Mouse (Mus musculus) forebrain, embryonic 15.5 days (tissue): ENCODE data around the gene Camkk1. TPM values are rescaled to one million over a fixed set of nuclear protein-coding genes. Genes with fewer than 3 reads are reported as not detected.

Source experiments
- ATAC-seq: fragments of 200-750 bp; cut with Nextera tagmentation; replicated peaks from 2 replicates; pipeline ENCODE4 v1.8.0; 2017; ENCODE audit warnings: mild to moderate bottlenecking, moderate TSS enrichment, moderate library complexity
- H3K27ac ChIP-seq: fragments of 300-500 bp; sonication (generic); replicated peaks from 2 replicates; pipeline ENCODE4 v1.5.1; 2015; ENCODE audit warnings: mild to moderate bottlenecking, inconsistent platforms
- H3K27me3 ChIP-seq: fragments of 300-500 bp; sonication (generic); 2 replicates; pipeline ENCODE4 v1.6.1; 2015; ENCODE audit warnings: inconsistent platforms
- H3K36me3 ChIP-seq: fragments of 300-500 bp; sonication (generic); 2 replicates; pipeline ENCODE4 v1.6.1; 2015; ENCODE audit warnings: mild to moderate bottlenecking, inconsistent platforms
- H3K4me1 ChIP-seq: fragments of 300-500 bp; sonication (generic); 2 replicates; pipeline ENCODE4 v1.6.1; 2015; ENCODE audit warnings: inconsistent platforms
- H3K4me2 ChIP-seq: fragments of 300-500 bp; sonication (generic); replicated peaks from 2 replicates; pipeline ENCODE4 v1.6.1; 2015; ENCODE audit warnings: mild to moderate bottlenecking, inconsistent platforms
- H3K4me3 ChIP-seq: fragments of 300-500 bp; sonication (generic); 2 replicates; pipeline ENCODE4 v1.5.1; 2015; ENCODE audit warnings: mild to moderate bottlenecking, inconsistent platforms
- H3K9ac ChIP-seq: fragments of 300-500 bp; sonication (generic); replicated peaks from 2 replicates; pipeline ENCODE4 v1.6.1; 2015; ENCODE audit warnings: mild to moderate bottlenecking, inconsistent platforms
- H3K9me3 ChIP-seq: fragments of 300-500 bp; sonication (generic); 2 replicates; pipeline ENCODE4 v1.6.1; 2016; ENCODE audit warnings: inconsistent platforms
- WGBS: fragments of 180-500 bp; shearing (Covaris S2); methylation state at CpG from one replicate; pipeline ENCODE4 v1.1.7; 2015; ENCODE audit warnings: mixed read lengths; 5-methylcytosine and 5-hydroxymethylcytosine counted together
- polyA plus RNA-seq: library from polyadenylated mRNA; unstranded; fragments of >200 nt; fragmentation: Nextera tagmentation; extraction: Ambion mirVana; gene quantifications from 2 replicates; pipeline ENCODE4 v1.2.1, GENCODE M21; 2015

Camkk1 gene
- polyA plus RNA-seq, 1 experiment from 2014 or later = 19.6 TPM

DNA sequence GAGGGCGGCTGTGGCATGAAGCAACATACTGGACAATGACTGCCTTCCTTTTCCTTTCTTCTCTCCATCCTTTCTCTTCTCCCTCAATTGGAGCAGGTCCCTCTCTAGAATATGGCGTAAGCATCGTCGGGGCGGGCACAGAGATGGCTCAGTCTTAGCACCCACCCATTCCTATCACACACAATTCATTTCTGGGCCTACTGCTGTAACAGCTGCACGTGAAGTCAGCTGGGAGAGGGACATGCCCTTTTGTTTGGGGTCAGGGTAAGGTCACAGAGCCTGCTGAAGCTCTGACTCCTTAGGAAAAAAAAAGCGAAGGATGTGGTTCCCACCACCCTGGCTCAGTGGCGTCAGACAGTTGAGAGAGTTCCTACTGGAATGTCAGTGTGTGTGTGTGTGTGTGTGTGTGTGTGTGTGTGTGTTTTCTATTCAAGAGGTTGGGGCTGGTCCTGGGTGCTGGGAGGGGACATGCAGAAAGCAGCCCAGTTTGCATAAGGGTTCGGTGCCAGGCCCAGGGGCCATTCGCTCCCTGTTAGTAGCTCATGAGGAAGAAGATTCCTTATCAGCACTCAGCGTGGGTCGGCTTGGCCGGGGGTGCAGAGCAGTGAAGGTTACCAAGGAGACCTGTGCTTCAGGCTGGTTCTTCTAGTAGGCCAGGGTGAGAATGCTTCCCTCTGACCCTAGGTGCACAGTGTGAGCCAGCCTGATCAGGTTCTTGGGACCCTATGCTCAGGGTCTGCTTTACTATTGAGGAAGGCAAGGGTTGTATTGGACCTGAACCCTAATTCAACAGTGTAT, 21.1 kb upstream of the Camkk1 start:
- Histone ChIP-seq H3K4me3 (no peak overlapping the region), H3K9me3 (no peaks in the 10 kb centered on the region)
- 79% methylated on average over 13 of the region's 13 CpGs for WGBS

DNA sequence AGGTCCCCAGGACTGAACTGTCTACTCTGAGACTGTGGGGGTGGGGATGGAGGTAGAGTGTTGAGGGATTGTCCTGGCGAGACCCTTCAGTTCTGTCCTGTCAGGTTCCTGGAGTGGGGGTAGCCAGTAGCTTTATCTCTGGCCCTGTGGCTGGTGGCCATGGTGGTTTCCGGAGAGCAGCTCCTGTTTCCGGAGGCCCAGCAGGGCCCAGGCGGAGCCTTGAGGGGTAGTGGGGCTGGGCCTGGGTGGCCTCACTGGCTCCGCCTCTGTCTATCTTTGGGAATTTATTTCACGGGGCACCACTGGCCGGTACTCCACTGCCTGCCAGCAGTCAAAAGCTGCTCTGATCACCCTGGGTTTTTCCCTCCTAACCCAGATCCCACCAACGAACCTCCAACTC, 20.0 kb upstream of the Camkk1 start, which contains the start of gene P2rx1:
Gene P2rx1 (plus strand): TSS at position 333 of the 400 bp plus-strand sequence.
- WGBS = 57% methylated on average over 8 of the region's 8 CpGs
- no peak within 1 kb of the TSS for H3K4me3 ChIP-seq
- H3K4me1 ChIP-seq = no peaks in the 10 kb centered on the region
- no peaks in the 10 kb centered on the region for H3K9me3 ChIP-seq
- no peaks in the 10 kb centered on the region for H3K27me3 ChIP-seq
- no peak within 1 kb of the TSS for H3K27ac ChIP-seq
- no peak within 1 kb of the TSS for H3K4me2 ChIP-seq
- no peaks in the 10 kb centered on the region for H3K36me3 ChIP-seq
- no peak within 1 kb of the TSS for H3K9ac ChIP-seq
- no peak for ATAC-seq

More for the DNA sequence above, 21.1 kb upstream of the Camkk1 start:
- H3K4me1 ChIP-seq = no peaks in the 10 kb centered on the region
- H3K27me3 ChIP-seq = no peaks in the 10 kb centered on the region
- no peaks in the 10 kb centered on the region for H3K36me3 ChIP-seq
- ATAC-seq = no peak
- H3K27ac ChIP-seq = no peak overlapping the region
- H3K9ac ChIP-seq = no peak overlapping the region
- no peak overlapping the region for H3K4me2 ChIP-seq

DNA sequence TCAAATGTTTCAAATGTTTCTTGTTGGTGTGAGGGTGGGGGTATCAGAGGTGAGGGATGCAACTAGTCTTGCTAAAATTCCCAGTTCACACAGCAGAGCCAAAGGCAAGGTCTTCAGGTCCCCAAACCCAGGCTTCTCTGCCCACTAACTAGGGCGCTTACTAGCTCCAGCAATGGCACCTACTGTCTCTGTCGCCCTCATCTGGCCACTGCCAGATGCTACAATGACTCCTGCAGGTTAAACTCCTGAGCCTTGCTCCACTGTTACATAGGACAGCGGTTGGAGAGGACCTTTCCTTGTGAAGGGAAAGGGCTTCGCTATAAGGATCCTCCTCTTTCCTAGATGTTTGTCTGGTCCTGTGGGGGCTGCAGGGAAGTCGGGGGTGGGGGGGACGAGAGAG, 17.8 kb upstream of the Camkk1 start:
- Histone ChIP-seq H3K4me1 (no peaks in the 10 kb centered on the region), H3K27me3 (no peaks in the 10 kb centered on the region), H3K4me3 (no peak overlapping the region), H3K4me2 (no peak overlapping the region), H3K36me3 (no peaks in the 10 kb centered on the region), H3K9me3 (no peaks in the 10 kb centered on the region), H3K9ac (no peak overlapping the region), H3K27ac (no peak overlapping the region)
- ATAC-seq = no peak
- WGBS = 13% methylated on average over 6 of the region's 6 CpGs

DNA sequence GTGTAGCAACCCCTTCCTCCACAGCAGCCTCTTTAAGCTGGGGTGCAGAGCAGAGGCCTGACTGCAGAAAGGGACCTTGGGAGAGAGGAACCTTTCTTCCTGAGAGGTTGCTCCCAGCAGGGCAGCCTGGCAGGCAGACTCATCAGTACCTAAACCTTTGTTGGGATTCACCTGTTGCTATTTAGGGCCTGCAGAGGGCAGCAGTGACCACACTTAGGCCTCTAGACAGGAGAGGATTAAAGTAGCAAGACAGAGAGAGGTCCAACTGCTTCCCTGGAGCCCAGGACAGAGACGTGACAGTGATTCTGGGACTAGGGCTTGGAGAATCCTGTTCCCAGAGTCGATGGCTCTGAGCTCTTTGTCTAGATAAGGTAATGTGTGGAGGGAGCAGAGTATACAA, 12.4 kb upstream of the Camkk1 start:
- ATAC-seq = no peak
- H3K9me3 ChIP-seq = no peaks in the 10 kb centered on the region
- no peaks in the 10 kb centered on the region for H3K4me1 ChIP-seq
- no peaks in the 10 kb centered on the region for H3K27me3 ChIP-seq
- H3K9ac ChIP-seq = no peak overlapping the region
- no peak overlapping the region for H3K4me3 ChIP-seq
- H3K36me3 ChIP-seq = no peaks in the 10 kb centered on the region
- H3K27ac ChIP-seq = no peak overlapping the region
- WGBS = 3% methylated on average over 2 of the region's 2 CpGs
- no peak overlapping the region for H3K4me2 ChIP-seq

DNA sequence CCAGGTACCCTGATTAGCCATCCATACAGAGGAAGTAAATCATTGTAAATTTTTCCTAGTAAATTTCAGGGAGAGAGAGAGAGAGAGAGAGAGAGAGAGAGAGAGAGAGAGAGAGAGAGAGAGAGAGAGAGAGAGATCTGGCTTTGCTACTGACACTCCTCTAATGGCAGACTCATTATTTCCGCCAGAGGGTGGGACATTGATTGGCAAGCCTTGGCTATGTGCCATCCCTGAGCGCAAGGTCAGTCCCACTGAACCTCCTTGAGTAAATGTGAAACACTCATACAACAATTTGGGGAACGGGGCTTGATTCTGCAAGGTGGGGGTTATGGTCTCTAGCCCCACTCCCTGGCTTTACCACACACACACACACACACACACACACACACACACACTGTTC, 11.7 kb upstream of the Camkk1 start:
- no peaks in the 10 kb centered on the region for H3K4me1 ChIP-seq
- H3K27me3 ChIP-seq = no peaks in the 10 kb centered on the region
- WGBS = 16% methylated on average over 3 of the region's 3 CpGs
- H3K9ac ChIP-seq = no peak overlapping the region
- no peak for ATAC-seq
- H3K36me3 ChIP-seq = no peaks in the 10 kb centered on the region
- H3K27ac ChIP-seq = no peak overlapping the region
- H3K4me2 ChIP-seq = no peak overlapping the region
- no peak overlapping the region for H3K4me3 ChIP-seq
- no peaks in the 10 kb centered on the region for H3K9me3 ChIP-seq

DNA sequence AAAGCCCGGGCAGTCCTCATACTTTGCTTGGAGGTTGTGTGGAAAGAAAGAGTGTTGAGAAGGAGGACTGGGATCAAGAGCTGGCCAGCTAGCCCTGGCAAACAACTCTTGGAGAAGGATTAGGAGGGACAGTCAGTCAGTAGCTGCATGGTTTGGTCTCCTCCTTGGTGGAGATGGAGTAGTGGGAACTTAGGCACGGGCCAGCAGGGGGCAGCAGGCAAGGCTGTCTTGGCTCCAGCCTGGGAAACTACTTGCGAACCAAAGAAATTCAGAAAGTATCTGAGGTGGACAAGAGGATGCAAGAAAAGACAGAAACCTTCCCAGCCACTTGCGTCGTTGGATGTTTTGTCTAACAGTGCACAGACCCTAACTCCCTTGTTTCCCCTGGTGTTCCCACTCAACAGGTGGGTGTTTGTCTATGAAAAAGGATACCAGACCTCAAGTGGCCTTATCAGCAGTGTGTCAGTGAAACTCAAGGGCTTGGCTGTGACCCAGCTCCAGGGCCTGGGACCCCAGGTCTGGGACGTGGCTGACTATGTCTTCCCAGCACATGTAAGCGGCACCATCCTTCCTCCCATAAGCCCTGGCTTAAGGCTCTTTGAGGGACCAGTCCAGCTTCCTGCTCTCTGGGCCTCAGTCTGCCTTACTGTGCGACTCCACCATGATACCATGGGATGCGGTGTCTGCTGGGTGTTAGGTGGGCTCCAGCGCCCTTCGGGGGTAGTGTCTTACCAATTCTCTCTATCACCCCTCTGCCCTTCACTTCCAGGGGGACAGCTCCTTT, 10.9 kb upstream of the Camkk1 start:
- H3K27ac ChIP-seq = no peak overlapping the region
- no peak for ATAC-seq
- H3K36me3 ChIP-seq = no peaks in the 10 kb centered on the region
- no peak overlapping the region for H3K4me3 ChIP-seq
- no peak overlapping the region for H3K9ac ChIP-seq
- no peaks in the 10 kb centered on the region for H3K27me3 ChIP-seq
- H3K4me1 ChIP-seq = no peaks in the 10 kb centered on the region
- H3K9me3 ChIP-seq = no peaks in the 10 kb centered on the region
- no peak overlapping the region for H3K4me2 ChIP-seq
- WGBS = 65% methylated on average over 11 of the region's 11 CpGs

DNA sequence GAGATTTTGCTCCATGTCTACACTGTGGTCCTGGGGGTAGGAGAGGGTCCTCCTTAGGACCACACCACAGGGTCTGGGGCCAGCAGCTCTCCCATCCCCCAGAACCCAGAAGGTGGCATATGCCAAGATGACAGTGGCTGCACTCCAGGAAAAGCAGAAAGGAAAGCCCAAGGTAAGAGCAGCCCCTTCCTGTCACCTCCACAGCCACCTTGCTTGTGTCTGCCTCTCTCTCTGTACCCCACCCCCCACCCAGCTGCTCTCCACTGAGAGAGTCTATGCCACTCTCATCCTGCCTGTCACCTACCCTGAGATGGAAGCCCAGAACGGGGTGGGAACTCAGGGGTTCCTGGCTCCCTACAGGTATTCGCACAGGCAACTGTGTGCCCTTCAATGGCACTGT, 10.0 kb upstream of the Camkk1 start:
- no peak overlapping the region for H3K9ac ChIP-seq
- H3K36me3 ChIP-seq = no peaks in the 10 kb centered on the region
- H3K4me2 ChIP-seq = no peak overlapping the region
- H3K27me3 ChIP-seq = no peaks in the 10 kb centered on the region
- no peaks in the 10 kb centered on the region for H3K4me1 ChIP-seq
- H3K27ac ChIP-seq = no peak overlapping the region
- WGBS = 65% methylated on average over 2 of the region's 2 CpGs
- no peak for ATAC-seq
- no peaks in the 10 kb centered on the region for H3K9me3 ChIP-seq
- no peak overlapping the region for H3K4me3 ChIP-seq

DNA sequence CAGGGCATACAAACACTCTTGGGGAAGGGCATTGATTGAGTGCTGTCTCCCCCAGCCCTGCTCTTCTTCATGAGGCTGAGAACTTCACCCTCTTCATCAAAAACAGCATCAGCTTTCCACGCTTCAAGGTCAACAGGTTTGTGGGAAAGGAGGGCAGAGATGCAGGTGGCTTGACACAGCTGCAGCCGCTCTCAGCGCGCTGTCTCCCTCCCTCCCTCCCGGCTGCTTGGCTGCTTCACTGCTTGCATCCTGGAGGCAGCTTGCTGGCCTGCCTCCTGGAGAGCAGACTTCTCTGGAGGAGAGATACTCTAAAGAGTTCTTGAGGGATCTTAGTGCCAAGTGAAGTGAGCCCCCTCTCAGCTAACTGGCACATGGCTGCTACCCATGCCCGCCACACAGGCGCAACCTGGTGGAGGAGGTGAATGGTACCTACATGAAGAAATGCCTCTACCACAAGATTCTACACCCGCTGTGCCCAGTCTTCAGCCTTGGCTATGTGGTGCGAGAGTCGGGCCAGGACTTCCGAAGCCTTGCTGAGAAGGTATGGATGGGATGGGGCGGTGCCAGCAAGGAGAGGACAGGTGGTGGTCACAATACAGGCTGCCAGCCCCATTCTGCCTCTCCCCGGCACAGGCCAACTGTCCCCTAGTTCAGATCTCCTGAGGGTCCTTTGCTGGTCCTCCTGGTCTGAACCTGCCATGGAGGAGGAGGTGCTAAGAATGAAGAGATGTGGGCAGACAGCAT, 9.1 kb upstream of the Camkk1 start:
- no peaks in the 10 kb centered on the region for H3K27me3 ChIP-seq
- no peak overlapping the region for H3K4me2 ChIP-seq
- H3K9me3 ChIP-seq = no peaks in the 10 kb centered on the region
- H3K4me1 ChIP-seq = no peaks in the 10 kb centered on the region
- H3K9ac ChIP-seq = no peak overlapping the region
- ATAC-seq = no peak; the same call in 1 of the 2 replicates
- no peaks in the 10 kb centered on the region for H3K36me3 ChIP-seq
- no peak overlapping the region for H3K27ac ChIP-seq
- WGBS = 62% methylated on average over 13 of the region's 13 CpGs
- no peak overlapping the region for H3K4me3 ChIP-seq

DNA sequence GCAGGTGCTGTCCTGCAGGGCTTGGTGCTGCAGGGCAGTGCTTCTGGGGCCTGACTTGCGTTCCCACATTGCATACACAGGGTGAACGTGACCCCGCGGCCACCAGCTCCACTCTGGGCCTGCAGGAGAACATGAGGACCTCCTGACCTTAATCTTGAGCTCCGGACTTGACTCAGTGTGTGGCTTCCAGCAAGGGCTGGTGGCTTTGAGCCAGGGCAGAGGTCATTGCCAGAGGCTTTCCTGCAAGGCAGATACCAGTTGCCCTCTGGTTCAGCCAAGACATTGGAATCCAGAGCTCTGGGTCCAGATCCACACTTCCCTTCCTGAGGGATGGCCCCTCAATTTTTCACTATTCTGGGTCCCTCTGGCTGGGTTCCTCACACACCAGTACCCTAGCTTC, 4.8 kb upstream of the Camkk1 start:
- no peak overlapping the region for H3K4me2 ChIP-seq
- 84% methylated on average over 5 of the region's 5 CpGs for WGBS
- no peak for ATAC-seq

DNA sequence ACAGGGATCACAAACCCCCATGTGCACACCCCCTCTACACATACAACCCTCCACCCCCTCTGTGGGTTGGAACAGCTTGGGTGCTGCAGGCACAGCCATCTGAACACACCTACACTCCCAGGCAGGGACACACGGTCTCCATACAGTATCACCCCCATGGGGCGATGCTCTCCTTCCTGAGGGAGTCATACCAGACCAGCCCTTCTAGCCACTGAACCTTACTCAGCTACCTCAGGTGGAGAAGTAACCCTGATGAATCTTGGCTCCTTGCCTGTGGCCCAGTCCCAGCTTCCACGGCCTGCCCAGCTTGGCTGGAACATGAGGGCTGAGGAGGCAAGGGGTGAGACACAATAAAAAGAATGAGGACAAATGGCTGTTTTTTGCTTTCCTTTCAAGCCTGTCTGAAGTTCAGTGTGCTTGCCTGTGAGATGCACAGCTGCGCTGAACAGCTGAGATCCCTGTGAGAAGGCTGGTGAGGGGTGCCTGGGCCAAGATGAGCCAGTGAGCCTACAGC, 3.9 kb upstream of the Camkk1 start:
- Histone ChIP-seq H3K36me3 (no peaks in the 10 kb centered on the region), H3K9me3 (no peaks in the 10 kb centered on the region), H3K9ac (no peak overlapping the region), H3K27me3 (0 out of 2 replicates have a peak, but pooled peaks cover under 1% of the 10 kb centered on the region), H3K4me2 (no peak overlapping the region), H3K4me3 (no peak overlapping the region), H3K4me1 (peaks cover 13% of the 10 kb centered on the region), H3K27ac (no peak overlapping the region)
- WGBS = 67% methylated on average over 4 of the region's 4 CpGs
- ATAC-seq = no peak

More for the DNA sequence above, 4.8 kb upstream of the Camkk1 start:
- no peak overlapping the region for H3K9ac ChIP-seq
- H3K9me3 ChIP-seq = no peaks in the 10 kb centered on the region
- H3K4me1 ChIP-seq = peaks cover 6% of the 10 kb centered on the region
- H3K27me3 ChIP-seq = no peaks in the 10 kb centered on the region
- H3K4me3 ChIP-seq = no peak overlapping the region
- no peaks in the 10 kb centered on the region for H3K36me3 ChIP-seq
- H3K27ac ChIP-seq = no peak overlapping the region

DNA sequence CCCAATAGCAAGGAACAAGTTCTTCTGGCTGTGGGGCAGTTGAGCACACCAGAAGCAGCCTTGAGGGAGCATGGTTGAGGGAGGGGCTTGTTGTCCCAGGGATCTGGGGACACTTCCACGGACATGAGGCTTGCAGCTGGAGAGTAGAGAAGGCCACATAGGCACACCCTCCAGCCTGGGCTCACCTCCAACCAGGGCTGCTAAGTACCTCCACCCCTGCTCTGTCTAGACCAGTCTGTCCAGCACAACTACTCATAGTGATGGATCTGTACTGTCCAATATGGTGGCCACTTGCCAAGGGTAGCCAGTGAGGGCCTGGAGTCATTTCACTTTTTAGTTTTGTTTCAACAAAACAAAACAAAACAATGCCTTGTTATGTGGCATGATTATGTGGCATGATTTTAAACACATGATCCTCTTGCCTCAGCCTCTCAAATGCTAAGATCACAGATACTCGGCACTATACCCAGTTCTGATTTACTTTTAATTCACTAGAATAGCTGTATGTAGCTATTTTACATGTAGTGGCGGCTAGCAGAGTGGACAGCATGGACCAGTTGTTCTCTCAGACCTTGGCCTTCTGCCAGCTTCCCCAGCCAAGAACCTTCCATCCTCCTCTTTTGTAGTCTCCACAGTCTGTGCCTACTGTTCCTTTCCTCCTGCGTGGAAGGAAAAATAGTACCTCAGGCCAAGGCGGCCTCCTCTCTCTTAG, 3.3 kb upstream of the Camkk1 start:
- H3K27ac ChIP-seq = no peak overlapping the region
- ATAC-seq = no peak

More for the DNA sequence above, 3.3 kb upstream of the Camkk1 start:
- Histone ChIP-seq H3K9ac (no peak overlapping the region), H3K4me2 (no peak overlapping the region), H3K9me3 (no peaks in the 10 kb centered on the region), H3K27me3 (peaks cover 6% of the 10 kb centered on the region; the same call in 1 of the 2 replicates), H3K4me3 (no peak overlapping the region), H3K36me3 (no peaks in the 10 kb centered on the region), H3K4me1 (peaks cover 15% of the 10 kb centered on the region)
- 68% methylated on average over 5 of the region's 5 CpGs for WGBS
